9 mouse cellular contexts compared by ENCODE assay signal in genomic region chr5:147399843-147400504, GRCm38 (mm10). TPM values are rescaled to one million over a fixed set of nuclear protein-coding genes. Genes with fewer than 3 reads are reported as not detected.
DNase-seq lines count a peak whose midpoint lies in the region; ATAC-seq and TF ChIP-seq lines count a peak whose summit lies in the region.
"Had no signal": no experiment of that assay in that cellular context is flagged by ENCODE, and none has a peak within 500 bp of the region (broad histone marks: within the 10 kb centered on the region; RNA-seq: fewer than 3 reads in every experiment).

Gene Flt3, minus strand, starts transcription at chr5:147400489.

- ATAC-seq in lung, embryonic 14.5 days (ENCODE audit: insufficient read depth): peak; percentile 76
- ATAC-seq in kidney, embryonic 16.5 days (ENCODE audit: low FRiP score, low TSS enrichment): peak; percentile 94
- ATAC-seq in activated CD4-positive, CD25-positive, alpha-beta regulatory T cell, adult 4 months: no peak

- WGBS in lung, embryonic 14.5 days: under 1% methylated on average over 54 of the region's 56 CpGs
- WGBS in kidney, embryonic 16.5 days: under 1% methylated on average over 54 of the region's 56 CpGs

- no peaks in the 10 kb centered on the region for H3K9me3 ChIP-seq in lung, embryonic 14.5 days (ENCODE audit: low read depth, low read length)
- H3K9me3 ChIP-seq in kidney, embryonic 16.5 days (ENCODE audit: low read length): peaks cover 2% of the 10 kb centered on the region; the same call in 1 of the 2 replicates

- peak; percentile 43 for DNase-seq in lung, embryonic 14.5 days
- DNase-seq in lung, postnatal 14 days: no peak
- DNase-seq in cerebellum, adult 18-20 months: peak; percentile 73 to 77
- DNase-seq in forelimb bud, embryonic 11.5 days (ENCODE audit: low read depth, low spot score): peak; percentile 26
- peak; percentile 24 for DNase-seq in lung, postnatal 36 days
- peak; percentile 38 for DNase-seq in right cerebral cortex, adult 18-20 months

- H3K27me3 ChIP-seq in lung, embryonic 14.5 days (ENCODE audit: insufficient read depth, low read length): peaks cover 47% of the 10 kb centered on the region
- H3K27me3 ChIP-seq in kidney, embryonic 16.5 days (ENCODE audit: insufficient read depth, low read length): peaks cover 48% of the 10 kb centered on the region

- no peaks in the 10 kb centered on the region for H3K36me3 ChIP-seq in lung, embryonic 14.5 days (ENCODE audit: insufficient read depth)
- H3K36me3 ChIP-seq in kidney, embryonic 16.5 days (ENCODE audit: insufficient read depth, low read length): no peaks in the 10 kb centered on the region

- H3K27ac ChIP-seq in lung, embryonic 14.5 days (ENCODE audit: low read depth): no peak within 1 kb of the TSS
- H3K27ac ChIP-seq in kidney, embryonic 16.5 days (ENCODE audit: low read length): no peak within 1 kb of the TSS

- peak within 1 kb of the TSS; percentile 36 for H3K4me3 ChIP-seq in lung, embryonic 14.5 days (ENCODE audit: low read depth, low read length)
- H3K4me3 ChIP-seq in kidney, embryonic 16.5 days (ENCODE audit: low read length): peak within 1 kb of the TSS; percentile 47
- H3K4me3 ChIP-seq: erythroblast, embryonic 14.5 days had no signal

- TF ChIP-seq CTCF in lung, embryonic 14.5 days (IDR thresholded peaks at IDR 0.05; ENCODE audit: low read depth): no peak

- no peak within 1 kb of the TSS for H3K9ac ChIP-seq in lung, embryonic 14.5 days
- H3K9ac ChIP-seq in kidney, embryonic 16.5 days (replicated peaks; ENCODE audit: low read length): peak within 1 kb of the TSS; percentile 48; the same call in 1 of the 2 replicates

- no peaks in the 10 kb centered on the region for H3K4me1 ChIP-seq in lung, embryonic 14.5 days (ENCODE audit: insufficient read depth)
- H3K4me1 ChIP-seq in kidney, embryonic 16.5 days (ENCODE audit: insufficient read depth, low read length): peaks cover 15% of the 10 kb centered on the region

- peak within 1 kb of the TSS; percentile 62 for H3K4me2 ChIP-seq in lung, embryonic 14.5 days
- H3K4me2 ChIP-seq in kidney, embryonic 16.5 days (replicated peaks; ENCODE audit: low read depth, low read length): peak within 1 kb of the TSS; percentile 57

RNA-seq across cellular contexts. Expression of gene Flt3, which starts in this region (rescaled TPM):
- 0.07 and 0.16 TPM in 2 replicates for polyA plus RNA-seq in lung, embryonic 14.5 days (2014; fragmentation: Nextera tagmentation; extraction: Ambion mirVana)
- 0.06 and 0.24 TPM in 2 replicates for polyA plus RNA-seq in kidney, embryonic 16.5 days (2015; fragmentation: Nextera tagmentation; extraction: Ambion mirVana)
- under 1 TPM in 1 of 2 experiments, not detected in 1; 0.13 TPM for polyA plus RNA-seq in activated CD4-positive, CD25-positive, alpha-beta regulatory T cell, adult 4 months (2017; shearing (Covaris generic))

Comparison
In these comparisons a context has a peak if more than half of its experiments do, and no peak if none do; other contexts are left out.
1. Peak in DNase-seq, ATAC-seq, H3K4me3 ChIP-seq and H3K4me2 ChIP-seq in lung, embryonic 14.5 days; RNA of the gene not detected or under 1 TPM.
2. Peak in ATAC-seq, H3K4me3 ChIP-seq, H3K9ac ChIP-seq and H3K4me2 ChIP-seq in kidney, embryonic 16.5 days; RNA of the gene not detected or under 1 TPM.